Comparison of ENCODE assay signal across 24 mouse cellular contexts in genomic region chr1:159674240-159674639, GRCm38 (mm10).
"Had no signal": no experiment of that assay in that cellular context is flagged by ENCODE, and none has a peak within 500 bp of the region (broad histone marks: within the 10 kb centered on the region; RNA-seq: fewer than 3 reads in every experiment).

No protein-coding gene starts in this region.

- H3K9me3 ChIP-seq: limb, embryonic 10.5 days; limb, embryonic 13.5 days; liver, embryonic 12.5 days; liver, embryonic 15.5 days; lung, embryonic 15.5 days; megakaryocyte, embryonic 14.5 days; midbrain, embryonic 10.5 days; midbrain, embryonic 13.5 days; neural tube, embryonic 13.5 days had no signal

- H3K4me3 ChIP-seq: layer of hippocampus, adult 2 months; limb, embryonic 10.5 days; limb, embryonic 13.5 days; liver, embryonic 12.5 days; liver, embryonic 15.5 days; lung, embryonic 15.5 days; megakaryocyte, embryonic 14.5 days; midbrain, embryonic 10.5 days; midbrain, embryonic 13.5 days; myocyte; neural tube, embryonic 13.5 days had no signal

- DNase-seq: kidney, postnatal 25 days; layer of hippocampus, adult 9-11 months; liver; lung, adult 18-20 months; lung, postnatal 10 days; lung, postnatal 36 days; right cerebral cortex, adult 18-20 months; right cerebral cortex, postnatal 25 days; spleen, adult 18-20 months; thymus, adult 18-20 months; thymus, postnatal 36 days had no signal

- H3K9ac ChIP-seq: limb, embryonic 13.5 days; liver, embryonic 12.5 days; liver, embryonic 15.5 days; lung, embryonic 15.5 days; midbrain, embryonic 13.5 days; neural tube, embryonic 13.5 days had no signal

- H3K27me3 ChIP-seq: limb, embryonic 13.5 days; liver, embryonic 12.5 days; liver, embryonic 15.5 days; lung, embryonic 15.5 days; midbrain, embryonic 13.5 days; neural tube, embryonic 13.5 days had no signal

- H3K27ac ChIP-seq: kidney, postnatal 0 days; layer of hippocampus, adult 2 months; limb, embryonic 10.5 days; limb, embryonic 13.5 days; liver, embryonic 12.5 days; liver, embryonic 15.5 days; lung, embryonic 15.5 days; midbrain, embryonic 10.5 days; midbrain, embryonic 13.5 days; neural tube, embryonic 13.5 days had no signal

- H3K4me1 ChIP-seq: limb, embryonic 10.5 days; liver, embryonic 12.5 days; liver, embryonic 15.5 days; lung, embryonic 15.5 days; megakaryocyte, embryonic 14.5 days had no signal

- ATAC-seq: liver, embryonic 12.5 days; midbrain, embryonic 13.5 days; midbrain, embryonic 16.5 days had no signal

- H3K36me3 ChIP-seq: limb, embryonic 10.5 days; limb, embryonic 13.5 days; liver, embryonic 12.5 days; liver, embryonic 15.5 days; lung, embryonic 15.5 days; midbrain, embryonic 10.5 days; midbrain, embryonic 13.5 days; neural tube, embryonic 13.5 days had no signal

- H3K4me2 ChIP-seq: limb, embryonic 13.5 days; liver, embryonic 12.5 days; liver, embryonic 15.5 days; lung, embryonic 15.5 days; midbrain, embryonic 13.5 days; neural tube, embryonic 13.5 days had no signal
